Mouse (Mus musculus) MEL (cell line): ENCODE measurements at regions not wholly inside any gene's neighbourhood (a gene's known extent, or its start where the extent isn't known, plus 50 kb on each side); places are given as distances from the start of the nearest gene placed in this dataset.

Experiments
- DNase-seq: peaks from one replicate; pipeline ENCODE4 v3.0.0; 2011; ENCODE audit warnings: low read depth, low spot score
- H3K27ac ChIP-seq: 2 replicates; pipeline ENCODE4 v1.5.1; 2012; ENCODE audit warnings: low read depth, mild to moderate bottlenecking, control low read depth, low read length, moderate library complexity; ENCODE audit not compliant: control insufficient read depth
- H3K27me3 ChIP-seq, 2 experiments: fragments of 150-350 bp in 1 of 2; sonication (generic) in 1 of 2; 2 replicates each; pipeline ENCODE4 v1.6.1; 2012; ENCODE audit warnings: low read length in 2 of 2, mild to moderate bottlenecking in 2 of 2, improper control_type of control experiment in 1 of 2, moderate library complexity in 1 of 2; ENCODE audit not compliant: insufficient read depth in 2 of 2, control insufficient read depth in 1 of 2
- H3K36me3 ChIP-seq, 2 experiments: 2 replicates each; pipeline ENCODE4 v1.6.1; 2012 to 2014; ENCODE audit warnings: low read length in 2 of 2, improper control_type of control experiment in 1 of 2, inconsistent platforms in 1 of 2, mild to moderate bottlenecking in 1 of 2; ENCODE audit not compliant: insufficient read depth in 2 of 2, control insufficient read depth in 1 of 2
- H3K4me1 ChIP-seq, 2 experiments: fragments of 150-350 bp in 1 of 2; sonication (generic) in 1 of 2; 2 replicates each; pipeline ENCODE4 v1.6.1; 2012; ENCODE audit warnings: low read length in 2 of 2, improper control_type of control experiment in 1 of 2, mild to moderate bottlenecking in 1 of 2; ENCODE audit not compliant: insufficient read depth in 2 of 2, control insufficient read depth in 1 of 2
- H3K4me3 ChIP-seq, 2 experiments: fragments of 150-350 bp in 1 of 2; sonication (generic) in 1 of 2; 2 replicates each; pipeline ENCODE4 v1.5.1; 2012; ENCODE audit warnings: low read depth in 2 of 2, low read length in 2 of 2, mild to moderate bottlenecking in 2 of 2, moderate library complexity in 2 of 2, control low read depth in 1 of 2, improper control_type of control experiment in 1 of 2; ENCODE audit not compliant: control insufficient read depth in 1 of 2, insufficient read depth in 1 of 2
- H3K79me2 ChIP-seq: 2 replicates; pipeline ENCODE4 v1.6.1; 2012; ENCODE audit warnings: mild to moderate bottlenecking, low read length, moderate library complexity; ENCODE audit not compliant: control insufficient read depth, poor library complexity, insufficient read depth
- H3K9ac ChIP-seq: 2 replicates; pipeline ENCODE4 v1.6.1; 2012; ENCODE audit warnings: low read depth, mild to moderate bottlenecking, control low read depth, low read length, moderate library complexity; ENCODE audit not compliant: control insufficient read depth, poor library complexity, severe bottlenecking
- H3K9me3 ChIP-seq: fragments of 150-350 bp; sonication (generic); replicated peaks from 2 replicates; pipeline ENCODE4 v1.6.1; 2012; ENCODE audit warnings: mild to moderate bottlenecking, low read length, improper control_type of control experiment, moderate library complexity; ENCODE audit not compliant: insufficient read depth
- BHLHE40 ChIP-seq: IDR thresholded peaks from 2 replicates; pipeline ENCODE4 v1.6.1; 2012; ENCODE audit warnings: low read depth, mild to moderate bottlenecking, inconsistent platforms, low read length, improper control_type of control experiment, borderline replicate concordance
- E2F4 ChIP-seq: IDR thresholded peaks from 2 replicates; pipeline ENCODE4 v1.6.1; 2011; ENCODE audit warnings: low read depth, low read length, improper control_type of control experiment, borderline replicate concordance
- ELF1 ChIP-seq: IDR thresholded peaks from 2 replicates; pipeline ENCODE4 v1.6.1; 2014; ENCODE audit warnings: low read depth, mild to moderate bottlenecking, inconsistent platforms, low read length, improper control_type of control experiment, moderate library complexity
- GABPA ChIP-seq: IDR thresholded peaks from 2 replicates; pipeline ENCODE4 v1.6.1; 2012; ENCODE audit warnings: low read depth, mild to moderate bottlenecking, inconsistent platforms, low read length, improper control_type of control experiment, moderate library complexity
- GATA1 ChIP-seq: IDR thresholded peaks from 2 replicates; pipeline ENCODE4 v1.6.1; 2011; ENCODE audit warnings: low read depth, low read length, improper control_type of control experiment
- JUND ChIP-seq: IDR thresholded peaks from 2 replicates; pipeline ENCODE4 v1.6.1; 2011; ENCODE audit warnings: low read depth, mild to moderate bottlenecking, improper control_type of control experiment, low read length
- MAFK ChIP-seq: IDR thresholded peaks from 2 replicates; pipeline ENCODE4 v1.6.1; 2011; ENCODE audit warnings: low read depth, mild to moderate bottlenecking, low read length, improper control_type of control experiment, borderline replicate concordance
- MAX ChIP-seq: IDR thresholded peaks from 2 replicates; pipeline ENCODE4 v1.6.1; 2011; ENCODE audit warnings: low read length, improper control_type of control experiment
- MEF2A ChIP-seq: IDR thresholded peaks from 2 replicates; pipeline ENCODE4 v1.6.1; 2014; ENCODE audit warnings: low read depth, mild to moderate bottlenecking, inconsistent platforms, low read length, improper control_type of control experiment; ENCODE audit not compliant: poor library complexity, insufficient replicate concordance, severe bottlenecking; ENCODE audit errors: extremely low read depth
- POLR2A ChIP-seq, 2 experiments: IDR thresholded peaks; 2 replicates each; pipeline ENCODE4 v1.6.1; 2011 to 2012; ENCODE audit warnings: low read length in 2 of 2, mild to moderate bottlenecking in 2 of 2, control low read depth in 1 of 2, improper control_type of control experiment in 1 of 2, low read depth in 1 of 2, moderate library complexity in 1 of 2; ENCODE audit not compliant: control insufficient read depth in 1 of 2, insufficient read depth in 1 of 2, poor library complexity in 1 of 2
- RCOR1 ChIP-seq: IDR thresholded peaks from 2 replicates; pipeline ENCODE4 v1.6.1; 2012; ENCODE audit warnings: low read depth, mild to moderate bottlenecking, inconsistent platforms, low read length, improper control_type of control experiment
- SIN3A ChIP-seq: IDR thresholded peaks from 2 replicates; pipeline ENCODE4 v1.6.1; 2012; ENCODE audit warnings: low read length, improper control_type of control experiment, inconsistent platforms
- SMC3 ChIP-seq: IDR thresholded peaks from 2 replicates; pipeline ENCODE4 v1.6.1; 2011; ENCODE audit warnings: low read depth, low read length, improper control_type of control experiment
- TAL1 ChIP-seq: IDR thresholded peaks from 2 replicates; pipeline ENCODE4 v1.6.1; 2012; ENCODE audit warnings: mild to moderate bottlenecking, inconsistent platforms, low read length, moderate library complexity, mixed read lengths
- TBP ChIP-seq: IDR thresholded peaks from 2 replicates; pipeline ENCODE4 v1.8.0; 2011; ENCODE audit warnings: low read depth, low read length, improper control_type of control experiment
- TCF12 ChIP-seq: IDR thresholded peaks from 2 replicates; pipeline ENCODE4 v1.6.1; 2014; ENCODE audit warnings: low read depth, mild to moderate bottlenecking, inconsistent platforms, low read length, improper control_type of control experiment, moderate library complexity
- UBTF ChIP-seq: IDR thresholded peaks from 2 replicates; pipeline ENCODE4 v1.6.1; 2012; ENCODE audit warnings: low read depth, mild to moderate bottlenecking, inconsistent platforms, low read length, improper control_type of control experiment, moderate library complexity, borderline replicate concordance; ENCODE audit not compliant: insufficient read depth
- USF1 ChIP-seq: IDR thresholded peaks from 2 replicates; pipeline ENCODE4 v1.6.1; 2014; ENCODE audit warnings: low read depth, mild to moderate bottlenecking, inconsistent platforms, low read length, improper control_type of control experiment, moderate library complexity
- ZMIZ1 ChIP-seq: IDR thresholded peaks from 2 replicates; pipeline ENCODE4 v1.6.1; 2012; ENCODE audit warnings: low read depth, mild to moderate bottlenecking, inconsistent platforms, low read length, improper control_type of control experiment, moderate library complexity

- no peaks in the 10 kb centered on the region for H3K36me3 ChIP-seq
- no peak overlapping the region for H3K9ac ChIP-seq
- no peaks in the 10 kb centered on the region for H3K9me3 ChIP-seq
- H3K4me3 ChIP-seq = no peak overlapping the region
- no peaks in the 10 kb centered on the region for H3K79me2 ChIP-seq
- H3K27me3 ChIP-seq = no peaks in the 10 kb centered on the region
- no peak overlapping the region for H3K27ac ChIP-seq
- no peaks in the 10 kb centered on the region for H3K4me1 ChIP-seq
- no peak for DNase-seq
- TF ChIP-seq MEF2A = no peak
These were observed 104.6 kb upstream of the Ypel5 start for GRCm38 (mm10) chr17:72731691-72732090.

GRCm38 (mm10) chr17:72731175-72731574, 105.1 kb upstream of the Ypel5 start:
- Histone ChIP-seq H3K4me1 (no peaks in the 10 kb centered on the region), H3K4me3 (no peak overlapping the region), H3K27me3 (no peaks in the 10 kb centered on the region), H3K9ac (no peak overlapping the region), H3K79me2 (no peaks in the 10 kb centered on the region), H3K9me3 (no peaks in the 10 kb centered on the region), H3K36me3 (no peaks in the 10 kb centered on the region), H3K27ac (no peak overlapping the region)
- DNase-seq = no peak
- TF ChIP-seq MAFK (no peak), JUND (no peak), MAX (no peak), TBP (no peak), POLR2A (IDR thresholded peaks at IDR 0.05; ENCODE audit: control insufficient read depth in 1 of 2, insufficient read depth in 1 of 2, low read depth in 1 of 2, low read length in 2 of 2, poor library complexity in 1 of 2) (no peak), TCF12 (no peak), BHLHE40 (no peak), SIN3A (no peak), SMC3 (no peak), GATA1 (no peak)

- Histone ChIP-seq H3K9ac (no peak overlapping the region), H3K79me2 (no peaks in the 10 kb centered on the region), H3K4me1 (no peaks in the 10 kb centered on the region), H3K27ac (no peak overlapping the region), H3K36me3 (no peaks in the 10 kb centered on the region), H3K4me3 (no peak overlapping the region), H3K27me3 (no peaks in the 10 kb centered on the region; a peak in 1 of 4 replicates), H3K9me3 (no peaks in the 10 kb centered on the region)
- no peak for DNase-seq
- no peak for TF ChIP-seq UBTF
- no peak for TF ChIP-seq E2F4
- no peak for TF ChIP-seq USF1
- no peak for TF ChIP-seq ELF1
- no peak for TF ChIP-seq RCOR1
- no peak for TF ChIP-seq GABPA
- no peak for TF ChIP-seq MAX
- no peak for TF ChIP-seq TAL1
- no peak for TF ChIP-seq ZMIZ1
- no peak for TF ChIP-seq JUND
These were observed 115.5 kb upstream of the Ypel5 start for GRCm38 (mm10) chr17:72720753-72721152.
